8 mouse cellular contexts compared by ENCODE assay signal in genomic region chr2:138256851-138257471, GRCm38 (mm10). TPM values are rescaled to one million over a fixed set of nuclear protein-coding genes. Genes with fewer than 3 reads are reported as not detected.
DNase-seq lines count a peak whose midpoint lies in the region; ATAC-seq lines count a peak whose summit lies in the region.

No protein-coding gene starts in this region.

- peaks cover 30% of the 10 kb centered on the region for H3K4me1 ChIP-seq in forebrain, embryonic 13.5 days
- peaks cover 20% of the 10 kb centered on the region for H3K4me1 ChIP-seq in intestine, embryonic 16.5 days (ENCODE audit: control insufficient read depth, insufficient read depth, low read length)
- H3K4me1 ChIP-seq in lung, embryonic 16.5 days (replicated peaks; ENCODE audit: control insufficient read depth, insufficient read depth, low read length): peaks cover 36% of the 10 kb centered on the region
- peaks cover 20% of the 10 kb centered on the region for H3K4me1 ChIP-seq in stomach, embryonic 15.5 days

- H3K4me2 ChIP-seq in forebrain, embryonic 13.5 days: peak overlapping the region; percentile 77
- peak overlapping the region; percentile 69 for H3K4me2 ChIP-seq in intestine, embryonic 16.5 days (ENCODE audit: low read depth, low read length)
- H3K4me2 ChIP-seq in lung, embryonic 16.5 days (ENCODE audit: low read depth, low read length): peak overlapping the region; percentile 50
- H3K4me2 ChIP-seq in stomach, embryonic 15.5 days: peak overlapping the region; percentile 49

- peak; percentile 57 for DNase-seq in cerebellum, adult 9-10 months
- DNase-seq in cerebellum, postnatal 4 days (ENCODE audit: low spot score in 2 of 2): no peak
- DNase-seq in WW6 (ENCODE audit: low read depth, low spot score): peak; percentile 24
- no peak for DNase-seq in urinary bladder, adult 2 months (ENCODE audit: low spot score)

- under 1% methylated on average over 46 of the region's 51 CpGs for WGBS in forebrain, embryonic 13.5 days
- under 1% methylated on average over 44 of the region's 51 CpGs for WGBS in intestine, embryonic 16.5 days
- WGBS in lung, embryonic 16.5 days: under 1% methylated on average over 38 of the region's 51 CpGs
- under 1% methylated on average over 51 of the region's 51 CpGs for WGBS in stomach, embryonic 15.5 days

- no peaks in the 10 kb centered on the region for H3K27me3 ChIP-seq in forebrain, embryonic 13.5 days
- H3K27me3 ChIP-seq in intestine, embryonic 16.5 days (replicated peaks; ENCODE audit: control insufficient read depth, insufficient read depth, low read length): no peaks in the 10 kb centered on the region
- no peaks in the 10 kb centered on the region for H3K27me3 ChIP-seq in lung, embryonic 16.5 days (ENCODE audit: control insufficient read depth, insufficient read depth, low read depth, low read length)
- no peaks in the 10 kb centered on the region for H3K27me3 ChIP-seq in stomach, embryonic 15.5 days (replicated peaks)

- H3K9me3 ChIP-seq in forebrain, embryonic 13.5 days (replicated peaks): no peaks in the 10 kb centered on the region
- no peaks in the 10 kb centered on the region for H3K9me3 ChIP-seq in intestine, embryonic 16.5 days (ENCODE audit: control insufficient read depth, low read length)
- no peaks in the 10 kb centered on the region for H3K9me3 ChIP-seq in lung, embryonic 16.5 days (ENCODE audit: control insufficient read depth, low read length)
- H3K9me3 ChIP-seq in stomach, embryonic 15.5 days: no peaks in the 10 kb centered on the region

- peak overlapping the region; percentile 88 for H3K4me3 ChIP-seq in forebrain, embryonic 13.5 days
- H3K4me3 ChIP-seq in intestine, embryonic 16.5 days (ENCODE audit: low read length): peak overlapping the region; percentile 89
- H3K4me3 ChIP-seq in lung, embryonic 16.5 days (ENCODE audit: low read length): peak overlapping the region; percentile 95
- H3K4me3 ChIP-seq in stomach, embryonic 15.5 days (replicated peaks): peak overlapping the region; percentile 94

- H3K27ac ChIP-seq in forebrain, embryonic 13.5 days: peak overlapping the region; percentile 86
- H3K27ac ChIP-seq in intestine, embryonic 16.5 days (ENCODE audit: low read length): peak overlapping the region; percentile 94
- peak overlapping the region; percentile 97 for H3K27ac ChIP-seq in lung, embryonic 16.5 days (ENCODE audit: low read length)
- peak overlapping the region; percentile 97 for H3K27ac ChIP-seq in stomach, embryonic 15.5 days

- H3K9ac ChIP-seq in forebrain, embryonic 13.5 days: peak overlapping the region; percentile 86
- peak overlapping the region; percentile 94 for H3K9ac ChIP-seq in intestine, embryonic 16.5 days (ENCODE audit: low read depth, low read length)
- H3K9ac ChIP-seq in lung, embryonic 16.5 days (ENCODE audit: low read length): peak overlapping the region; percentile 98
- H3K9ac ChIP-seq in stomach, embryonic 15.5 days: peak overlapping the region; percentile 93

- ATAC-seq in forebrain, embryonic 13.5 days: peak; percentile 78
- peak; percentile 72 for ATAC-seq in intestine, embryonic 16.5 days
- ATAC-seq in lung, embryonic 16.5 days (ENCODE audit: low read depth): peak; percentile 62
- peak; percentile 51 for ATAC-seq in stomach, embryonic 15.5 days (ENCODE audit: insufficient read depth, low FRiP score, low read depth)

- H3K36me3 ChIP-seq in forebrain, embryonic 13.5 days (ENCODE audit: poor library complexity, severe bottlenecking): no peaks in the 10 kb centered on the region
- no peaks in the 10 kb centered on the region for H3K36me3 ChIP-seq in intestine, embryonic 16.5 days (ENCODE audit: control insufficient read depth, insufficient read depth, low read length)
- no peaks in the 10 kb centered on the region for H3K36me3 ChIP-seq in lung, embryonic 16.5 days (ENCODE audit: control insufficient read depth, insufficient read depth, low read length)
- no peaks in the 10 kb centered on the region for H3K36me3 ChIP-seq in stomach, embryonic 15.5 days

RNA-seq across cellular contexts. Expression of gene Btbd3, which starts 0.6 kb away (rescaled TPM):
- 15.9 and 19.9 TPM in 2 replicates for polyA plus RNA-seq in forebrain, embryonic 13.5 days (2015; fragmentation: Nextera tagmentation; extraction: Ambion mirVana)
- polyA plus RNA-seq in intestine, embryonic 16.5 days (2015; fragmentation: Nextera tagmentation; extraction: Ambion mirVana): 17.9 and 19.8 TPM in 2 replicates
- polyA plus RNA-seq in lung, embryonic 16.5 days (2015; fragmentation: Nextera tagmentation; extraction: Ambion mirVana): 52.8 and 54.3 TPM in 2 replicates
- 19.6 and 21.3 TPM in 2 replicates for polyA plus RNA-seq in stomach, embryonic 15.5 days (2015; fragmentation: Nextera tagmentation; extraction: Ambion mirVana)
- polyA plus RNA-seq in urinary bladder, adult 2 months (2012; rRNA removed): 23.1 and 24.3 TPM in 2 replicates

Comparison
In these comparisons a context has a peak if more than half of its experiments do, and no peak if none do; other contexts are left out.
1. DNase-seq: peak in cerebellum, adult 9-10 months (single experiment) and WW6 (single experiment); none in cerebellum, postnatal 4 days (0 of 2) and urinary bladder, adult 2 months (single experiment).
2. Peak in every context shown above with its lines, with median percentiles within 50 percentile points of each other: ATAC-seq, H3K27ac ChIP-seq, H3K4me2 ChIP-seq, H3K4me3 ChIP-seq and H3K9ac ChIP-seq.